Mouse (Mus musculus) forebrain, embryonic 11.5 days (tissue): ENCODE results near the gene Fbrs. TPM values are rescaled to one million over a fixed set of nuclear protein-coding genes. Genes with fewer than 3 reads are reported as not detected.
"Not testable (repeated sequence)": the region's sequence is repeated elsewhere in the genome, so short reads cannot be mapped to it uniquely, and the experiment has no call there.

ENCODE experiments used
- ATAC-seq: fragments of 200-750 bp; cut with Nextera tagmentation; replicated peaks from 2 replicates; pipeline ENCODE4 v1.8.0; 2017; ENCODE audit warnings: moderate TSS enrichment; ENCODE audit not compliant: low FRiP score
- DNase-seq: peaks from one replicate; pipeline ENCODE4 v3.0.0-alpha.2; 2017; ENCODE audit warnings: low spot score
- H3K27ac ChIP-seq: fragments of 300-500 bp; sonication (generic); 2 replicates; pipeline ENCODE4 v1.5.1; 2014; ENCODE audit warnings: low read depth, low read length
- H3K27me3 ChIP-seq: fragments of 300-500 bp; sonication (generic); 2 replicates; pipeline ENCODE4 v1.6.1; 2014; ENCODE audit warnings: mild to moderate bottlenecking, low read length, mixed read lengths; ENCODE audit not compliant: control insufficient read depth, insufficient read depth
- H3K36me3 ChIP-seq: fragments of 300-500 bp; sonication (generic); 2 replicates; pipeline ENCODE4 v1.6.1; 2014; ENCODE audit warnings: mild to moderate bottlenecking, low read length, moderate library complexity, mixed read lengths; ENCODE audit not compliant: control insufficient read depth, insufficient read depth
- H3K4me1 ChIP-seq: fragments of 300-500 bp; sonication (generic); replicated peaks from 2 replicates; pipeline ENCODE4 v1.6.1; 2014; ENCODE audit warnings: low read length, mixed read lengths; ENCODE audit not compliant: control insufficient read depth, insufficient read depth
- H3K4me2 ChIP-seq: fragments of 300-500 bp; sonication (generic); 2 replicates; pipeline ENCODE4 v1.6.1; 2014; ENCODE audit warnings: low read depth, mild to moderate bottlenecking, low read length, moderate library complexity, mixed read lengths; ENCODE audit not compliant: severe bottlenecking
- H3K4me3 ChIP-seq: fragments of 300-500 bp; sonication (generic); 2 replicates; pipeline ENCODE4 v1.5.1; 2014; ENCODE audit warnings: low read depth, low read length
- H3K9ac ChIP-seq: fragments of 300-500 bp; sonication (generic); 2 replicates; pipeline ENCODE4 v1.6.1; 2014; ENCODE audit warnings: low read length
- H3K9me3 ChIP-seq: fragments of 300-500 bp; sonication (generic); 2 replicates; pipeline ENCODE4 v1.6.1; 2016; ENCODE audit warnings: low read length, mixed read lengths; ENCODE audit not compliant: control insufficient read depth
- WGBS: fragments of 180-500 bp; shearing (Covaris S2); extraction: QIAGEN DNeasy Blood & Tissue Kit; methylation state at CpG from one replicate; pipeline ENCODE4 v1.1.7; 2014; 5-methylcytosine and 5-hydroxymethylcytosine counted together
- polyA plus RNA-seq: library from polyadenylated mRNA; unstranded; fragments of >200 nt; fragmentation: Nextera tagmentation; extraction: Ambion mirVana; gene quantifications from 2 replicates; pipeline ENCODE4 v1.2.1, GENCODE M21; 2014

Fbrs gene
- polyA plus RNA-seq, 1 experiment from 2014 or later, result 14.7 TPM

DNA sequence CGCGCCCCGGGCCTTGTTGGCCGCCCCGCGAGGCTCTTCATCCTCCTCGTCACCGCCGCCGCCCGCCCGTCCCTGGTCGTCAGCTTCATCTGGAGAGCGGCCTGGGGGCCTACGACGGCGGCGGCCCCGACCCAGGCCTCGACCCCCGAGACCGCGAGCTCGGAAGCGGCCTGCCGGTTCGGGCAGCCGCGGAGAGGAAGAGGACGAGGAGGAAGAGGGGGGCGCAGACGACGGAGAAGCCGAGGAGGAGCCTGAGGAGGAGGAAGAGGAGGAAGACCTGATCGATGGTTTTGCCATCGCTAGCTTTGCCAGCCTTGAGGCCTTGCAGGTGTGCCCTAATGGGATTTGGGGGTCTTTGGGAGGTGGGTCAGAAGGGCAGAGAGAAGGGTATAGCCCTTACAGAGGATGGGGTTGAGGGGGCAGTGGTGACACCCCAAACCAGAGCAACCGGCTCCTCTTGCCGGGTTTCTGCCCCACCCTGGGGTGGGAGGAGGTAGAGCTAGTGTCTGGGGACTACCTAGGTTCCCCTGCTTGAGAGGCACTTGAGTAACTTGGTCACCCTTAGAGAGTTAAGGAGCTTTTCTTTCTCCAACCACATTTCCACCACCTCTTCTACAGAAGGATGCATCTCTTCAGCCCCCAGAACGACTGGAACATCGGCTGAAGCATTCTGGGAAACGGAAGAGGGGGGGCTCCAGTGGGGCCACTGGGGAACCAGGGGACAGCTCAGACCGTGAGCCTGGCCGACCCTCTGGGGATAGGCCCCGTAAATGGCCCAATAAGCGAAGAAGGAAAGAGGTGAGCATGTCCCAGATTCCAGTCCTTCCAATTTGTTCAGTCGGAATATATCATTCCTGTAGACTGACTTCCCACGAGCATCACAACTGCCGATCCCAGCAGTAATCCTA, 573 bp downstream of the Fbrs start:
- Histone ChIP-seq H3K27ac (peak overlapping the region; percentile 89), H3K4me2 (peak overlapping the region; percentile 89), H3K9ac (peak overlapping the region; percentile 77), H3K4me1 (peaks cover 14% of the 10 kb centered on the region), H3K9me3 (no peaks in the 10 kb centered on the region), H3K36me3 (peaks cover 17% of the 10 kb centered on the region; the same call in 1 of the 2 replicates), H3K27me3 (no peaks in the 10 kb centered on the region), H3K4me3 (peak overlapping the region; percentile 72)
- ATAC-seq (no peak), DNase-seq (no peak)
- WGBS, result 7% methylated on average over 46 of the region's 48 CpGs

DNA sequence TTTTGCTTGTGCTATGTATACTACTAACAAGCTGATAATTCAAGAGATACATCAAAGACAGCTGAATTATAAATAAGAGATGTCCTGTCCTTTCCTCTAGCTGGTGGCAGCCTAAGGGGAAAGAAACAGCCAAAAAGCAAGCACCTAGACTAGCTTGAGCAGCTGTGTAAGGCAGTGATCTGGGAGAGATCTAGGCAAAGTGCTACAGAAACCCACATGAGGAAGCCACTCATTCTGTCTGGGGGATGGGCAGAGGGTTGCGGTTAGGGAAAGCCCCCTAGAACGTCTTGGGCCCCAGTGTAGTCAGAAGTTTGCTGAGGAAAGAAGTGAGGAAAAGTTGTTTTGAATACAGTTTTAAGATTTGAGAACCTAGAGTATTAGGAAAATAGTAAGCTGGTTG, 1.3 kb downstream of the Fbrs start:
- peak overlapping the region; percentile 72; the same call in 1 of the 2 replicates for H3K4me3 ChIP-seq
- peaks cover 14% of the 10 kb centered on the region for H3K4me1 ChIP-seq
- peak overlapping the region; percentile 89; the same call in 1 of the 2 replicates for H3K4me2 ChIP-seq
- 67% methylated on average over 2 of the region's 2 CpGs for WGBS
- no peaks in the 10 kb centered on the region for H3K27me3 ChIP-seq
- H3K36me3 ChIP-seq, result peaks cover 13% of the 10 kb centered on the region; the same call in 1 of the 2 replicates
- H3K9me3 ChIP-seq, result no peaks in the 10 kb centered on the region
- H3K27ac ChIP-seq, result no peak overlapping the region
- no peak for DNase-seq
- H3K9ac ChIP-seq, result peak overlapping the region; percentile 77
- ATAC-seq, result no peak

DNA sequence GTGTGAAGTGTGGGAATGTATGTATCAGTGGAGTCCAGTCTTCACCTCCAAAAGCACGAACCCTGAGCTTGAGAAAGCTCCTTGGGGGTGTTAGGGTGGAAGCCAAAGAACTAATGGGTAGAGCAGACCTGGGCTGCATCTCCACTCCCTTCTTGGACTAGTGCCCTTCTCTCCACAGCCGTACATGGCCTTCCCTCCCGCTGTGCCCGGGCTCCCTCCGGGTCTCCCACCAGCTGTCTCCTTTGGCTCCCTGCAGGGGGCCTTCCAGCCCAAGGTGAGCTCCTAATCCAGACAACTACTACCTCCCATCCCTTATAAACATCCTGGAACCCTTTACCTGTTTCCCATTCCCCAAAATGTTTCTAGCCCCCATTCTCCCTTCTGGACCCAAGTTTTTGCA, 6.4 kb downstream of the Fbrs start:
- H3K36me3 ChIP-seq, result peaks cover 21% of the 10 kb centered on the region; the same call in 1 of the 2 replicates
- DNase-seq (no peak), ATAC-seq (no peak)
- H3K27me3 ChIP-seq, result no peaks in the 10 kb centered on the region
- H3K4me2 ChIP-seq, result no peak overlapping the region
- no peaks in the 10 kb centered on the region for H3K9me3 ChIP-seq
- H3K9ac ChIP-seq, result no peak overlapping the region
- WGBS, result 83% methylated on average over 5 of the region's 5 CpGs
- no peak overlapping the region for H3K4me3 ChIP-seq
- H3K4me1 ChIP-seq, result peaks cover under 1% of the 10 kb centered on the region; the same call in 1 of the 2 replicates
- H3K27ac ChIP-seq, result no peak overlapping the region

DNA sequence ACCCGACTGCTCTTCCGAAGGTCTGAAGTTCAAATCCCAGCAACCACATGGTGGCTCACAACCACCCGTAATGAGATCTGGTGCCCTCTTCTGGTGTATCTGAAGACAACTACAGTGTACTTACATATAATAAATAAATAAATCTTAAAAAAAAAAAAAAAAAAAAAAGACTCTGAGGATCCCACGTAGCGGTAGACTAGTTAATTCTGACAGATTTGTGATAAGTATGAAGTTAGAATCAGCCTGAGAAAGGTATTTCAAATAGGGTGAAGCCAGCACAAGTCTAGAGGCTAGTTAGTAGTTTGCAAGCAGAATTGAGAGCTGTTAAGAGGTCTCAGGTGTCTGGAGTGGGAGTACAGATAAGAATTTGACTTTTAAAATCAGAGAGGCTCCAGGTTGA, 9.4 kb downstream of the Fbrs start:
- not testable (repeated sequence) for ATAC-seq, H3K9ac ChIP-seq

DNA sequence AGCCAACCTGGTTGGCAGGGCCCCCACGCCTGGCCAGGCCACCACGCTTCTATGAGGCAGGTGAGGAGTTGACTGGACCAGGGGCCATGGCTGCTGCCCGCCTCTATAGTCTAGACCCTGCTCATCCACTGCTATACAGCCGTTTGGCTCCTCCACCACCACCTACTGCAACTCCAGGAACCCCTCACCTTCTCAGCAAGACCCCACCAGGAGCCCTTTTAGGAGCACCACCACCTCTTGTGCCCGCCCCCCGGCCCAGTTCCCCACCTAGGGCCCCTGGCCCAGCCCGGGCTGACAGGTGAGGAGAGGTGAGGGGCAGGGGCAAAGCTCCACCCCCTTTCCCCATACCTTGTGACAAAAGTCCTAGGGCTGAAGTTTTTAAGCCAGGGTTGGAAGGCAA, 11.0 kb downstream of the Fbrs start:
- DNase-seq (no peak), ATAC-seq (no peak)
- Histone ChIP-seq H3K4me3 (no peak overlapping the region), H3K9me3 (no peaks in the 10 kb centered on the region), H3K36me3 (peaks cover 16% of the 10 kb centered on the region; the same call in 1 of the 2 replicates), H3K27me3 (no peaks in the 10 kb centered on the region), H3K27ac (no peak overlapping the region), H3K4me2 (no peak overlapping the region), H3K9ac (no peak overlapping the region), H3K4me1 (no peaks in the 10 kb centered on the region)
- 95% methylated on average over 7 of the region's 7 CpGs for WGBS

More for the DNA sequence above, 9.4 kb downstream of the Fbrs start:
- H3K9me3 ChIP-seq, H3K27me3 ChIP-seq, H3K4me1 ChIP-seq, H3K4me3 ChIP-seq, H3K4me2 ChIP-seq, DNase-seq, H3K27ac ChIP-seq: not testable (repeated sequence)
- 92% methylated on average over 4 of the region's 5 CpGs for WGBS
- peaks cover 18% of the 10 kb centered on the region; the same call in 1 of the 2 replicates for H3K36me3 ChIP-seq

DNA sequence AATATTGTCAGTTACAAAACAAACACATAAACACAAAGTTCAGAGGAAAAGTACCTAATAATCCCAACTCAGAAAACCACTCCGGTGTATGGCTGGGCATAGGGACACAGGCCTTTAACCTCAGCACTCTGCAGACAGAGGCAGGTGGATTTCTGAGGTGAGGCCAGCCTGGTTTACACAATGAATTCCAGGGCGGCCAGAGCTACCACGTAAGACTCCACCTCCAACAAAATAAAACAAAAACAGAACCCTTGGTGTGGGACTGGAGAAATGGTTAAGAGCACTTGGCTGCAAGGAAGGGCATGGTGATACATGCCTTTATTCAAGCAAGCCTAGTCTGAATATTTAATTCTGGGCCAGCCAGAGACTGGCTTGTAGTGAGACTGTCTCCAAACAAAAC, 12.8 kb downstream of the Fbrs start:
- Histone ChIP-seq H3K27ac (no peak overlapping the region), H3K4me2 (no peak overlapping the region), H3K9me3 (no peaks in the 10 kb centered on the region), H3K36me3 (peaks cover 16% of the 10 kb centered on the region; the same call in 1 of the 2 replicates), H3K27me3 (no peaks in the 10 kb centered on the region), H3K4me3 (no peak overlapping the region), H3K4me1 (no peaks in the 10 kb centered on the region), H3K9ac (no peak overlapping the region)
- WGBS, result 92% methylated on average over 3 of the region's 3 CpGs
- DNase-seq (no peak), ATAC-seq (no peak)

DNA sequence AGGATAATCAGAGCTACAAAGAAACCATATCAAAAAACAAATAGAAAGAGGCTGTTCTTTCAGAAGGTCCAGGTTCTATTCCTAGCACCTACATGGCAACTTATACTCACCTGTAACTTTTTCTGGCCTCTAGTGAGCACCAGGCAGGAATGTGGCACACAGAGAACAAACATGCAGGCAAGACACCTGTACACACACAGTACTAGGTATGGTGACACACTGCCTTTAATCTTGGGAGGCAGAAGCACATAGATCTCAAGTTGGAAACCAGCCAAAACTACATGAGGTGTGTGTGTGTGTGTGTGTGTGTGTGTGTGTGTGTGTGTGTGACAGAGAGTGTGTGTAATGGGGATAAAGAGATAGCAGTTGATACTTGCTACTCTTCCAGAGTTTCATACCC, 15.6 kb downstream of the Fbrs start:
- DNase-seq (no peak), ATAC-seq (no peak)
- Histone ChIP-seq H3K36me3 (peaks cover 6% of the 10 kb centered on the region; the same call in 1 of the 2 replicates), H3K4me2 (no peak overlapping the region), H3K27me3 (no peaks in the 10 kb centered on the region), H3K27ac (no peak overlapping the region), H3K4me1 (no peaks in the 10 kb centered on the region), H3K9ac (no peak overlapping the region), H3K4me3 (no peak overlapping the region), H3K9me3 (no peaks in the 10 kb centered on the region)

DNA sequence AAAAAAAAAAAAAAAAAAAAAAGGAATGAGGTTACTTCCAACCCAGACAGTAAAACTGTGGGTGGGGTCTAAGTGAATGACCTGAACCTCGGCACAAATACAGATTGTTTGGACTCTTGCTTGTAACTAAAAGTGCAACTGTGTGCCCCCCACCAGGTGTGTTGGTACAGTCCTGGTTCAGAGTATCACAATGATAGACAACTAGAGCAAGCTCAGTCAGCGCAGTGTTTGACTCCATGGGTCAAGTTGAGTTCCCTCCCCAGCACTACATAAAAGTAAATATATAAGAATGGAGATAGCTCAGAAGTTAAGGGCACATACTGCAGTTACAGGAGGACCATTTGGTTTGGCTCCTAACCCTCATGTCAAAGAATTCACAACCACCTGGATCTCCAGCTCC, 18.4 kb downstream of the Fbrs start:
- Histone ChIP-seq H3K9me3 (no peaks in the 10 kb centered on the region), H3K9ac (no peak overlapping the region), H3K4me3 (no peak overlapping the region), H3K27ac (no peak overlapping the region), H3K27me3 (no peaks in the 10 kb centered on the region), H3K4me2 (no peak overlapping the region), H3K36me3 (no peaks in the 10 kb centered on the region), H3K4me1 (no peaks in the 10 kb centered on the region)
- WGBS, result 93% methylated on average over 2 of the region's 2 CpGs
- DNase-seq, result no peak
- no peak for ATAC-seq
